Mouse (Mus musculus) hindbrain, embryonic 15.5 days (tissue): ENCODE data around the gene Catsperz. TPM values are rescaled to one million over a fixed set of nuclear protein-coding genes. Genes with fewer than 3 reads are reported as not detected.

Experiments used
- ATAC-seq: fragments of 200-750 bp; cut with Nextera tagmentation; 2 replicates; pipeline ENCODE4 v1.8.0; 2017; ENCODE audit warnings: low read depth, moderate number of reproducible peaks, moderate TSS enrichment; ENCODE audit not compliant: low FRiP score
- H3K27ac ChIP-seq: fragments of 300-500 bp; sonication (generic); replicated peaks from 2 replicates; pipeline ENCODE4 v1.5.1; 2015; ENCODE audit warnings: mild to moderate bottlenecking, inconsistent platforms
- H3K27me3 ChIP-seq: fragments of 300-500 bp; sonication (generic); 2 replicates; pipeline ENCODE4 v1.6.1; 2015; ENCODE audit warnings: control low read depth, inconsistent platforms
- H3K36me3 ChIP-seq: fragments of 300-500 bp; sonication (generic); 2 replicates; pipeline ENCODE4 v1.6.1; 2015; ENCODE audit warnings: control low read depth, inconsistent platforms
- H3K4me1 ChIP-seq: fragments of 300-500 bp; sonication (generic); replicated peaks from 2 replicates; pipeline ENCODE4 v1.6.1; 2015; ENCODE audit warnings: control low read depth, inconsistent platforms
- H3K4me2 ChIP-seq: fragments of 300-500 bp; sonication (generic); 2 replicates; pipeline ENCODE4 v1.6.1; 2015; ENCODE audit warnings: moderate library complexity, mild to moderate bottlenecking, inconsistent platforms
- H3K4me3 ChIP-seq: fragments of 300-500 bp; sonication (generic); 2 replicates; pipeline ENCODE4 v1.5.1; 2015; ENCODE audit warnings: mild to moderate bottlenecking, inconsistent platforms
- H3K9ac ChIP-seq: fragments of 300-500 bp; sonication (generic); 2 replicates; pipeline ENCODE4 v1.6.1; 2015; ENCODE audit warnings: inconsistent platforms
- H3K9me3 ChIP-seq: fragments of 300-500 bp; sonication (generic); 2 replicates; pipeline ENCODE4 v1.6.1; 2016; ENCODE audit warnings: control low read depth, inconsistent platforms
- WGBS: fragments of 180-500 bp; shearing (Covaris S2); methylation state at CpG from one replicate; pipeline ENCODE4 v1.1.7; 2015; 5-methylcytosine and 5-hydroxymethylcytosine counted together
- polyA plus RNA-seq: library from polyadenylated mRNA; unstranded; fragments of >200 nt; fragmentation: Nextera tagmentation; extraction: Ambion mirVana; gene quantifications from 2 replicates; pipeline ENCODE4 v1.2.1, GENCODE M21; 2015

Gene Catsperz
- polyA plus RNA-seq, 1 experiment from 2014 or later, result 2.0 TPM

DNA sequence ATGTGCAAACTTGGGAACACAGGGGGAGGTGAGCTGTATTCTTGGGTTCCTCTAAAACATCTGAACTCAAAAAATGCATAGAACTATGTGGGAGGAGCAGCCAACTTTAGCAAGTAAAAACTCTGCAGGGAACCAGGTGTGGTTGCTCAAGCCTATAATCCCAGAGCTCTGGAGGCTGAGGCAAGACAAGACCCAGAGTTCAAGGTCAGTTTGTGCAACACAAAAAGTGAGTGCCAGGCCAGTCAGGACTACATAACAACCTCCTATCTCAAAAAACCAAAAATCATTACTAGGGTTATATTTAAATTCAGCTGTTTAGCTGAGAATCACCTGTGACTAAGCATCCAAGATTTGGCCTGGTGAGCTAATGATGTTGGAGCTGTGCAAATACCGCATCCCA is 6.8 kb upstream of the Catsperz start:
- Histone ChIP-seq H3K4me1 (peaks cover 17% of the 10 kb centered on the region), H3K9me3 (no peaks in the 10 kb centered on the region), H3K4me2 (no peak overlapping the region), H3K27me3 (peaks cover 80% of the 10 kb centered on the region), H3K4me3 (no peak overlapping the region), H3K36me3 (no peaks in the 10 kb centered on the region), H3K27ac (no peak overlapping the region), H3K9ac (no peak overlapping the region)
- WGBS, result 42% methylated on average over 1 of the region's 1 CpGs
- ATAC-seq, result no peak

DNA sequence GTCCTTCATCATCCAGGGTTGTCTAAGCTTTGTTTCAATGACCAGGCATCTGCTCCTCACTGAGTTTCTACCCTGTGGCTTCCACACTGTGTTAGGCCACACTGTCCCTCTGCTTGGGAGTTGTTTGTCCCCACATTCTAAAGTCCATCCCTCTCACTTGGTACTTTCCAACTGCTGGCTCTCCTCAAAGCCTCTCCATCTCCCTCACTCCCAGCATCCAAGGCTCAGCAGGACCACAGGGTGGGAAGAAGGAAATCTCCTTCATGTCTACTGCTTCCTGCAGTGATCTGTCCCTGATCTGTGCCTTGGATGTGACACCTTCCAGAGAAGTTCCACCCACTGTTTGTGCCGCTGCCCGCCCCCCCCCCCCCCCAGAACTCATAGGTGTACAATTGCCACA is 5.8 kb upstream of the Catsperz start:
- H3K9me3 ChIP-seq, result no peaks in the 10 kb centered on the region
- H3K9ac ChIP-seq, result no peak overlapping the region
- H3K27me3 ChIP-seq, result peaks cover 82% of the 10 kb centered on the region
- H3K36me3 ChIP-seq, result no peaks in the 10 kb centered on the region
- H3K4me3 ChIP-seq, result no peak overlapping the region
- WGBS, result 11% methylated on average over 1 of the region's 2 CpGs
- H3K27ac ChIP-seq, result no peak overlapping the region
- no peak overlapping the region for H3K4me2 ChIP-seq
- peaks cover 25% of the 10 kb centered on the region for H3K4me1 ChIP-seq
- no peak for ATAC-seq

DNA sequence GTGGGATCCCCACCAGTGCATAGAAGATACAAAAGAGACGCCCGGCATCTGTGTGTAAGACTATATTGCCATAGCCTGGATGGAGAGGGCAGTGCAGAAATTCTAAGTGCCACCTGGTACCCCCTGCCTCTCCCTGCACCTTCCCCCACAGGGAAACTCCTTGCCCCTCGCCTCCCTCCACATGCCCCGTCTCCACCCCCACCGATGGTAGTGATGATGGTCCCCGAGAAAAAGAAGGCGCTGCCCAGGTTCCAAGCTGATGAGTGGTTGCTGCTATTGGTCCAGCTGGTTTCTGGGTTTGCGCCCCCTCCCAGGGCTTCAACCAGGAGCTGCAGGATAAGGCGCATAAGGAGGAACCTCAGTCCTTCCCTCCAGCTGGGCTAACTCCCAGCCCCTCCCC is 2.9 kb upstream of the Catsperz start:
- no peaks in the 10 kb centered on the region for H3K36me3 ChIP-seq
- H3K9ac ChIP-seq, result no peak overlapping the region
- no peak overlapping the region for H3K4me2 ChIP-seq
- peaks cover 23% of the 10 kb centered on the region for H3K4me1 ChIP-seq
- H3K27ac ChIP-seq, result no peak overlapping the region
- WGBS, result 14% methylated on average over 9 of the region's 9 CpGs
- ATAC-seq, result no peak
- peaks cover 91% of the 10 kb centered on the region for H3K27me3 ChIP-seq
- no peak overlapping the region for H3K4me3 ChIP-seq
- no peaks in the 10 kb centered on the region for H3K9me3 ChIP-seq

DNA sequence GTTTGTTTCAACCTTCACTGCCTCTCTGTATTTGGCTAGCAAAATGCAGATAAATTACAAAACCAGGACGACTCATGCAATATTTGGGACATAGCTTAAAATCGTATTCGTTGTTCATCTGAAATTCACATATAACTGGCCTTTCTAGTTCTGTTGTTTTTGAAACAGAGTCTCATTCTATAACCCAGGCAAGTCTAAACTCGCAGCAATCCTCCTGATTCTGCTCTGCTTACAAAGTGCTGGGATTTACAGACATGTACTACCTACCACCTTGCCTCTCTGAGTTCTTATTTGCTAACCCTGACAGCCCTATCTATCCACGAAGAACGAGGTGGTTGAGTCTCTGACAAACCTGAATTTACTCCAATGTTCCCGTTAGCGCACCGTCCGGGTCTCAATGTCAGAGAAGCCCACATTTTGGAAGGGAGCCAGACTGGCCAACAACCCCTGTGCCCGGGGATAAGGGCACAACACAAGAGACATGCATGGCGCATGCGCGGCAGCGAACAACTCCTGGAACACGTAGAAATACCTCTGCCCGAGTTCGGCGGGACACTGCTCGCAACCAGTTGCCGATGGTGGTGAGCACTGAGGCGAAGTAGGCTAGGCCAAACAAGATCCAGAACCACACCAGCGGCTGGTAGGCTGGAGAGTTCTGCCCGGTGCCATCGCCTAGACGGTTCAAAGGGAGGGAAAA is 1.5 kb upstream of the Catsperz start:
- Histone ChIP-seq H3K9me3 (no peaks in the 10 kb centered on the region), H3K4me1 (peaks cover 31% of the 10 kb centered on the region), H3K4me3 (peak overlapping the region; percentile 17; the same call in 1 of the 2 replicates), H3K9ac (no peak overlapping the region), H3K4me2 (peak overlapping the region; percentile 43), H3K36me3 (no peaks in the 10 kb centered on the region), H3K27me3 (peaks cover 79% of the 10 kb centered on the region), H3K27ac (no peak overlapping the region)
- ATAC-seq, result no peak
- 12% methylated on average over 26 of the region's 26 CpGs for WGBS

DNA sequence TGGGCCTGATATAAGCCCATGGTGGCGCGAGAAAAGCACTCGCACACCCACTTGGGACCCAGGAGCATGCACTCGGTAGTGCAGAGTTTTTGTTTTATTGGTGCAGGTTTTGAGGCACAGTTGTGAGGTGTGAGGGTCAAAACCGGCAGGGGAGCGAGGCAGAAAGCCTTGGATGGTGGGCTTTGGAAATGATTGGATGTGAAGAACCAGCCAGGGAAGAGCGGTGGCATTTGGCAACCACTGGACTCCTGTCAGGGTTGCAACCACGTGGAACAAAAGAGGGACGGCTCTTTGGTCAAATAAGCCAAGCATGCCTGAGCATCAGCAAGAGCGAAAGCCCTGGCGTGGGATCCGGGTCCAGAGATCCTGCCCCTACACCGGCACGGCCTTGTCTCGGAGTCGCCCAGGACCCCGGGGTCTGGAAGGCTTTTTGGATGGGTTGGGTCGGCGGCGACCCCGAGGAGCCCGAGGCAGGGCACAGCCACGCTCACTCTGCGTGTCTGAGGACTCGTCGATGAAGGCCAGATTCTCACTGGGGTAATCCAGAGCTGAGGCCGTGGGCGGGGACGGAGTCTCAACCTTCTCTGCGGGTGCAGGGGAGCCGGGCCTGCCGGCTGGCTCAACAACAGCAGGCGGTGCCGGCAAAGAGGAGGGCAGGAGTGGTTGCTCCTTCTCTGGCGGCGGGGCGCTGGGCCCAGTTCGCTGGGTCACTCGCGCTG is 590 bp upstream of the Catsperz start:
- Histone ChIP-seq H3K4me1 (peaks cover 35% of the 10 kb centered on the region), H3K27ac (no peak overlapping the region), H3K4me3 (no peak overlapping the region), H3K27me3 (peaks cover 74% of the 10 kb centered on the region), H3K4me2 (no peak overlapping the region), H3K9me3 (no peaks in the 10 kb centered on the region), H3K9ac (no peak overlapping the region), H3K36me3 (no peaks in the 10 kb centered on the region)
- ATAC-seq, result no peak
- 6% methylated on average over 35 of the region's 40 CpGs for whole genome bisulfite sequencing

DNA sequence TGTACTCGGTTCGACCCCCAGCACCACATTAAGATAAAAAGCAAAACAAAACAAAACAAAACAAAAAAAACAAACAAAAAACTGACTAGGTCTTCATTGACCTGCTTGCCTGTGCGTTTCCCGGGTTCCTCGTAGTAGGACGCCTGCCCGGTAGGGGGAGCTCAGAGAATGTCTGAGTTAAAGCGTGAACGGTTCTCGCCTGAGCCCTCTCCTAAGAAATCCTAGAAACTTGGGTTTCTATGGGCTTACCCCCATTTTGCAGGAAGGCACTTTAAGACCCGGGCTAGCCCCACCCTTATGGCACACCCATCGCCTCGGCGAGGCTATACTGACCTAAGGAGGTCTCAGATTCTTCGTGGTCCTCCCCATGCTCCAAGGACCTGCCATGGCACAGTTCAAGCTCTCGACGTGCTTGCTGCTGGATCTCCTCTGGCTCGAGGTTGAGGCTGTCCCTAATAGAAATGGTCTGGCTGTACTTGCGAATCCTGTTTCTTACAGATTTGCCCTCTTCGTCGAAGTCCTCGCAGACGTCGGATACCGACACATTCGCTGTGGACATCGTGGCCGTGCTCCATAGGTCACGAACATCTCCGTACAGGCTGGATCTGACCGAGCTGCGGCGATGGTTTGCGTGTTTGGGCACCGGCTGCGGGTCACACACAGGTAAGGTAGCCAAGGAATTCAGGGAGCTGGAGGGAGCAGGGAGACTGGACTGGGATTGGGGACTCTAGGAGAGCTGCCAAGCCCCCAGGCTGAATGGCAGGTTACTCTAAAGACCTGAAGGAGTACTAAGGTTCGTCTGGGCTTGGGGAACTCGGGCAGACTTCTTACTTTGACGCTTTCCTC is 496 bp downstream of the Catsperz start:
- Histone ChIP-seq H3K9me3 (no peaks in the 10 kb centered on the region), H3K4me3 (0 out of 2 replicates have a peak overlapping the region, but pooled peaks have one; percentile 13), H3K4me1 (peaks cover 46% of the 10 kb centered on the region), H3K9ac (no peak overlapping the region), H3K4me2 (peak overlapping the region; percentile 31), H3K27ac (no peak overlapping the region), H3K36me3 (no peaks in the 10 kb centered on the region), H3K27me3 (peaks cover 65% of the 10 kb centered on the region)
- 3% methylated on average over 39 of the region's 39 CpGs for WGBS
- no peak for ATAC-seq

DNA sequence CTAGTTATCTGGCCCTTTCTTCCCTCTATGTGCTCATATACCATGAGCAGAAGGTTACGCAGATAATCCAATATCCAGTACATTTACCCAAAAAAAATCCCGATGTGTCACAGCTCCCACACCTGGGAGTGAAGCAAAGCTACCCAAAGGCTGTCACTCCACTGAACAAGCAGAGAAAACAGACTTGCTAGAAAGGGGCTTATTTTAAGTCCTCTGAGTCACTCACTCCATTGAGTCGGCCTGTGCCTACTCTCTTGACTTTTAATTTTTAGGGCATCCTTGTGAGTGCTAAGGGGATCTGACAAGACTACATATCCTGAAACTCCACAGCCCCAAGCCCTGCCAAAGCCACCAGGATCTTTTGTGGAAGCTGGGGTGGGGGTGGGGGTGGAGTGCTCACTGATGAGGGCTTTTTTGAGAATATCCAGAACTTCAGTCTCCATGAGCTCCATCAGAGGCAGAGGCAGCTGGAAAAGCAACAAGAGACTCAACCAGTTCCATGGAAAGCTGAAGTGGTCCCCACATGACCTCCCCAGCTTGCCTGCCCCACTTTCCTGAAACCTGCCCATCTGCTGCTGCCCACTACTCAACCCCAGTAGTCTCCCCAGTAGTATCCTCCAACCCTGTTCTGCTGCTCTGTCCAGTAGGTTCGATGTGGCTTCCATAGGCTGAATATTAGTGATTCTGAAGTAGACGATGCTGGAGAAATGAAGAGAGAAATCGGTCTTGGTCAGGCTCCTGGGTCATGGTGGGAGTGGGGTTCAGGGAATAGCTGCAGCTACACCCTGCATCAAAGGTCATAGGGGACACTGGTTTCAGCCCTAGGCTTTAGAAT is 2.1 kb downstream of the Catsperz start:
- H3K9ac ChIP-seq, result no peak overlapping the region
- H3K4me3 ChIP-seq, result peak overlapping the region; percentile 74; the same call in 1 of the 2 replicates
- WGBS, result 54% methylated on average over 6 of the region's 6 CpGs
- H3K27ac ChIP-seq, result no peak overlapping the region
- H3K9me3 ChIP-seq, result no peaks in the 10 kb centered on the region
- peaks cover 51% of the 10 kb centered on the region for H3K27me3 ChIP-seq
- no peak for ATAC-seq
- no peaks in the 10 kb centered on the region for H3K36me3 ChIP-seq
- peak overlapping the region; percentile 91 for H3K4me2 ChIP-seq
- peaks cover 53% of the 10 kb centered on the region for H3K4me1 ChIP-seq

DNA sequence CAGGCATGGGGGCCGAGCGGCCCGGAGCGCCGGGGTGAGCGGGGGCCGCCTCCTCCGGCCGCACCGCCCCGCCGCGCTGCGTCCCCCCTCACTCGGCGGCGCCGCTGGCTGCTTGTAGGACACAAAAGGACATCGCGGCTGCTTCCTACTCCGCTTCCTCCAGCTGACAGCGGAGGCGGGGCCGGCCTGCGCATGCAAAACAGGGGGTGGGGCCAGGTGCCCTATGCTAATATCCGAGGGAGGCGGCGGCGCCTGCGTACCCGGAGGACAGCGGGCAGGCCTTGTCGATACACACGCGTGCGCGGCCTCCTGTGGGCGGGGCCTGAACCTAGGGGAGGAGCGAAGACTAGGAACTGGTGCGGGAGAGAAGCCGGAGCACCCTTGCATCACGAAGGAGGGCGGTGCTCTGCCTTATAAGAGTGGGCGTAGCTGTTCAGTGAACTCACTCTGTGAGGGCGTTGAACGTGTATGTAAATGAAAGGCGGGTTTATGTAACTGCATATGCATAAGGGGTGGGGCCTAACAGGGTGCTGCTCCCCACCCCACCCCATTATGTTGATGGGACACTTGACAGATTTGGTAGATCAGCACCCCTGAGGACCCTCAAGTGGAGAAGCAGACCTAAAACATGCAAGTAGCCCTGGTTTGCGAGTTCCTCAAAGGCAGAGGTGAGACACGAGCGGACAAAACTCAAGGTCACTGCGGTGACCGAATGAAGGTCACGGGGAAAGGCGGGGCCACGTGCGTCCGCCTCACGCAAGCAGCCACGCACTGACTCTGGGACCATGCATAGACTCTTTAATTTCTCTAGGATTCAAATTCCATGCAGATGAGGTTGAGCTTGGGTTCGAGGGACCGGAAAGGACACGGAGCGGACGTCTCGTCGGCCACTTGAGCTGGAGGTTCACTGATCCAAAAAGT is 3.3 kb downstream of the Catsperz start, which contains the start of gene Esrra:
Gene Esrra (minus strand): TSS at position 167 of the 921 bp plus-strand sequence.
- ATAC-seq, result peak; percentile 96
- Histone ChIP-seq H3K36me3 (no peaks in the 10 kb centered on the region), H3K27me3 (peaks cover 39% of the 10 kb centered on the region), H3K4me1 (peaks cover 52% of the 10 kb centered on the region), H3K4me2 (peak within 1 kb of the TSS; percentile 91), H3K27ac (peak within 1 kb of the TSS; percentile 86), H3K9me3 (no peaks in the 10 kb centered on the region), H3K9ac (peak within 1 kb of the TSS; percentile 79), H3K4me3 (peak within 1 kb of the TSS; percentile 74)
- under 1% methylated on average over 54 of the region's 66 CpGs for WGBS

DNA sequence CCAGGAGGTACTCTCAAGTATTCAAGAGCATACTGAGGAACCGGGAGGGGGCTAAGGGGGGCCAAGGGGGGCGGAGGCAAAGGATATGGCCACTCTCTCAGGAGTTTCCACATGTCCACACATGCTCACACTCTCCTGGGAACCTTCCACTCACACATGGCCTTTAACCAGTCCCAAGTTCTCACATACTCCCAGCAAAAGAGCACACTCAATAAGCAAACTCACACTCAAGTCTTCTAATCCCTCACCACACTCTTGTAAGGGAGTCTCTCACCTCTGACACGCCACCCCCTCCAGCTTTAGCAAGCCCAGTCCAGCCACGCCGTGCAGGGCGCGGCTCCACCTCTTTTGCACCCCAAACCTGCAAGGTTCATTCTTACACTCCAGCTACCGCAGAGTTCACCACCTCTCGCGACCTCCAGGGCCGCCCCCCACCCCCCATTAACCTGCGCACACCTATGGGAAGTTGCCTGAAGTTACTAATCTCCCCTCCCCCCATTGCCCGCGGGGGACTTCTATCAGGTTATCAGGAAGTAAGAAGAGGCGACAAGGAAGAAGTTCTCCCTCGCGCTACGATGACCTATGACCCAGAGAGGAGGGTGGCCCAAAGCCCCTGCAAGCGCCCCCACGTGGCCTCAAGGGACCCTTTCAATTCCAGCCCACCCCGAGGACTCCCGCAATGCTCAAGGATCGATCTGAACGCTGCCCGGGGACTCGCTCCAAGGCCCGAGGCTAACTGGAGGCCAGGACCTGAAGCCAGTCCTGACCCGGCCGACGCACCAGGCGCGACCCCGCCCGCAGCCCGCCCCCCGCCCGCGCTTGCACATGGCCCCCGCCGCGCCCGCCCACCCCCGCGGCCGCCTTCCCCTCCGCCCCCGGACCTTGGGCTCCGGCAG is 4.2 kb downstream of the Catsperz start:
- under 1% methylated on average over 45 of the region's 48 CpGs for WGBS
- Histone ChIP-seq H3K4me3 (peak overlapping the region; percentile 74), H3K27ac (peak overlapping the region; percentile 86), H3K9ac (peak overlapping the region; percentile 79), H3K36me3 (no peaks in the 10 kb centered on the region), H3K4me2 (peak overlapping the region; percentile 91), H3K4me1 (peaks cover 46% of the 10 kb centered on the region), H3K27me3 (peaks cover 30% of the 10 kb centered on the region), H3K9me3 (no peaks in the 10 kb centered on the region)
- peak; percentile 5; the same call in 1 of the 2 replicates for ATAC-seq
